Mouse (Mus musculus) kidney, postnatal 10 days (tissue): ENCODE measurements around the gene Copz1.
A peak's percentile ranks its signal among the peaks of the same experiment; 100 is the strongest.
"Not testable (repeated sequence)": the region's sequence is repeated elsewhere in the genome, so short reads cannot be mapped to it uniquely, and the experiment has no call there.

Experiments
- DNase-seq: peaks from one replicate; pipeline ENCODE4 v3.0.0; 2021; ENCODE audit warnings: mixed read lengths

Copz1 gene

GRCm38 (mm10) chr15:103272419-103273279 is at the start of gene Copz1:
Gene Copz1 (plus strand): TSS chr15:103272714.
- DNase-seq, result peak; percentile 97

DNA sequence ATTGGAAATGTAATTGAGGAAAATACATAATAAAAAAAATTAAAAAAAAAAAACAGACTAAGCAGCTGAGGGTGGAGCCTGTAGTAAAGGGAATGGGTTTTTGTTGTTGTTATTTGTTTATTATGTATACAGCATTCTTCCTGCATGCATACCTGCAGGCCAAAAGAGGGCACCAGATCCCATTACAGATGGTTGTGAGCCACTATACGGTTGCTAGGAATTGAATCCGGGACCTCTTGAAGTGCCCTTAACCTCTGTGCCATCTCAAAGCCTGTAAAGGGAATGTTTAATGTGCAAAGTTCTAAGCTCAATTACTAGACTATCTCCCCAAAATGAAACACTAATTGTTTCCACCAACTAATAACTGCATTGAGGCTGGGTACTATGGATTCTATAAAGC is 48.4 kb upstream of the Copz1 start:
- DNase-seq, result no peak

DNA sequence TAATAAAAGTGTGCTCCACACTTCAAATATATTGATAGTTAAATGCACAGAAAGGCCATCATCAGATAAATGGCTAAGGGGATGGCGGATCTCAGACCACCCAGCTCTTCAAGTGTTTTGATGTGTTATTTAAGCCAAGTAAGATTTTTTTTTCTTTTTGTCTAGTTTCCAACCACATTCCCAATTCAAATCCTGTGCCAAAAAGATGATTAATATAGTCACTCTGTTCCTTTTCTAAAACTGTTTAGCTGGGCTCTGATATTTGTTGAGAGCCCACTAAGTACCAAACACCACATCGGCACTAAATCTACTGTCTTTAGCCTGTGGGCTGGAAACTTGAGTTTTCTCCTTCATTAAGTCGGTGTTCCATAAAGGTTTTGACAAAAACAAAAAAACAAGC is 45.5 kb upstream of the Copz1 start:
- DNase-seq, result no peak

DNA sequence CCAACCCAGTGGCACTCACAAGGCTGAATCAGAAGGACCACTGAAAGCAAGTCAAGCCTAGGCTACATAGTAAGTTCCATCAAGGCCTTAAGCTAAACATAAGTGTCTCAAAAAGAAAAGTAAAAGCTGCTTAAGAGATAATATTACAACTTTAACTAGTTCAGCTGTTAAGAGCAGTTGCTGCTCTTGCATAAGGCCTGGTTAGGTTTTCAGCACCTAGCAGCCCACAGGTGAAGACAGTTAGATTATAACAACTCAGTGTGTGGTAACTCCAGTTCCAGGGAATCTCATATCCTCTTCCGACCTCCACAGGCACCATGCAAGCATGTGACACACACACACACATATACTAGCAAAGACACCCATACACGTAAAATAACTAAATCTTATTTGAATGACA is 44.9 kb upstream of the Copz1 start:
- no peak for DNase-seq

DNA sequence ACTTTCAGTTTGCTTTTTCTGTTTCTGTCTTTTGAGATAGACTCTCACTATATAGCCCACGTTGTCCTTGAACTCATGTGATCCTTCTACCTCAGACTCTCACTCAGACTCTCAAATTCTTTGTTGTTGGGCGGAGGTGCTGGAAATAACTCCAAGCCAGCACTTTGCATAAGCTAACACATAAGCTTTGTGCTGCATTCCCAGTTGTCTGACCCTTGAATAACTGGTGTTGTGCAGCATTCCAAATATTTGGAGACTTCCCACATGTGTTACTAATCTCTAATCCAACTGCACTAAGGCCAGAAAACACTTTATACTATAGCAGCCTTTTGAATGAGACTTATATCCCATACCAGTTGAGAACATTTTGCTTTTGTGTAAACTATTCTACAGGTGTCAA is 43.6 kb upstream of the Copz1 start:
- DNase-seq, result no peak

DNA sequence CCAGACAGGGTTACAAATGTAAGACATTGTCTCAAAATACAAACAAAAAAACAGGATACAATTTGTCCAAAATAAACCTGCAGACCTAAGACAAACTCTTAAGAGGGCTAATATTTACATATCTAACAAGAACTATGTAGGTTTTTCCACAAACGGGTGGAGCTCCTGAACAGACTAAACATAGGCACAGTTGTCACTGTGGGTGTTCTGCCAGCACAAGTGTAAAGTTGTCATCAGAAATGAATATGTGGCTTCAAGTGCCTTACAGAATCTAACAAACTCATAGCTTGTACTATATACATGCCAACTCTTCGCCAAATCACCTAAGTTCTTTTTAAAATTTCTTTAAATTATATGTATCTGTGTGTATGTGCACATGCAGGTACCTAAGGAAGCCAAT is 39.4 kb upstream of the Copz1 start:
- no peak for DNase-seq

GRCm38 (mm10) chr15:103237295-103237694 is 35.2 kb upstream of the Copz1 start:
- DNase-seq, result no peak

GRCm38 (mm10) chr15:103239130-103239684 is 33.3 kb upstream of the Copz1 start:
- DNase-seq, result peak; percentile 97

DNA sequence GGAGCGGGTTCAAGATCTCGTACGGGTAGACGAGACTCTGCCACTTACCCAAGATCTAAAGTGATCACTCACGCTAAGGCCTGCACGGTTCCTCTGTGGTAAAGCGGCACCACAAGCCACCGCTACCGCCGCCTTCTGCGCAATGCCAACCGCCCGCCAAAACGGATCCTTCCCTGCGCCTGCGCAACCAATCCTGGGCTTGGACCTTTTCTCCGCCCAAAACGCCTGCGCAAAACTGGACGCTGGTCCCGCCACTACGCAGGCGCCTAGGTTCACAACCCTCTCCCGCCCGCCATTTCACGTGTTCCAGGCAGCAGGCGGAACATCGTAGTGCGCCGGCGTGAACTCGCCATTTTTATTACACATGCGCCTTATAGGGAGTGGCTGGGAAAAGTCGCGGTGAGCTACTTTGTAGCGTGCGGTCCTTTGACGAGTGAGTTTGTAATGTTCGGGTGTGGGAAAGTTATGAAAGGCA is 32.8 kb upstream of the Copz1 start, which contains the start of gene Cbx5:
Gene Cbx5, minus strand, starts transcription at position 132 of the 475 bp plus-strand sequence.
- DNase-seq, result peak; percentile 99

DNA sequence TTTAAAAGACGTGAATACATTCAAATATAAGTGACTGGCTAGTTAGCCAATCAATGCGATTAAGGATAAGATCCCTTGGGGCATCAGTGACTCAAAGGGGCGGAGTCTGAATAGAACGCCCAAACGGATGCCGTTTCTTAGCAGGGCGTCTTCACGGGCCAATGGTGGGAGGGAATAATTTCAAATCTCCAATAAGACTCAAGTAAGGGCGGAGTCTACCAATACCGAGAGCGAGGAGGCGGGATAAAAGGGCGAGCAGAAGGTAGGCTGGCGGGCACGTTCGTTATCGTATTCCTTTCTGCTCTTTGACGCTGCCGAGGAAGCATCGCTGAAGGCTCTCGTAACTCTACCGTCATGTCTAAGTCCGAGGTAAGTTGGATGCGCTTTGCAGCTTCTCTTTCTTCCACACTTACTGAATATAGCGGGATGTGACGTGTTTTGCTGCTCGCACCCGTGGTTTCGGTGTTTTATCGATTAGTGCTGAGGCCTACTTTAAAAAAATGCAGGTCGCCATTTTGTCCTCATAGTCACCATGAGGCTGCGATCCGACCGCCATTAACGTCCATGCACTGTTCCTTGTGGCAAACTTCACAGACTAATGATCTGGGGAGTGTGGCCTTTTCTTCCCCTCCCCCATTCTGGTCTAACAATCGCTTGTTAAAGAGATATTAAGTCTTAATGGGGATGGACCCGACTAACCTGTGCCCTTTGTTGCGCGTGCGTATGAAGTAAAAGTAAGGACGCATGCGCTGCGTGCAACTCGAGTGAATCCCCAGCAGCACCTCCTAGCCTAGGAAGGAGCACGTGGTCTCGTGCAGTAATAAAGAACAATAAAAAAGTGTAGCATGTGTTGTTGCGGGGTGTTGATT is 32.1 kb upstream of the Copz1 start, which contains the start of gene Hnrnpa1:
Gene Hnrnpa1, plus strand, starts transcription at position 273 of the 869 bp plus-strand sequence.
- DNase-seq, result peak; percentile 95

DNA sequence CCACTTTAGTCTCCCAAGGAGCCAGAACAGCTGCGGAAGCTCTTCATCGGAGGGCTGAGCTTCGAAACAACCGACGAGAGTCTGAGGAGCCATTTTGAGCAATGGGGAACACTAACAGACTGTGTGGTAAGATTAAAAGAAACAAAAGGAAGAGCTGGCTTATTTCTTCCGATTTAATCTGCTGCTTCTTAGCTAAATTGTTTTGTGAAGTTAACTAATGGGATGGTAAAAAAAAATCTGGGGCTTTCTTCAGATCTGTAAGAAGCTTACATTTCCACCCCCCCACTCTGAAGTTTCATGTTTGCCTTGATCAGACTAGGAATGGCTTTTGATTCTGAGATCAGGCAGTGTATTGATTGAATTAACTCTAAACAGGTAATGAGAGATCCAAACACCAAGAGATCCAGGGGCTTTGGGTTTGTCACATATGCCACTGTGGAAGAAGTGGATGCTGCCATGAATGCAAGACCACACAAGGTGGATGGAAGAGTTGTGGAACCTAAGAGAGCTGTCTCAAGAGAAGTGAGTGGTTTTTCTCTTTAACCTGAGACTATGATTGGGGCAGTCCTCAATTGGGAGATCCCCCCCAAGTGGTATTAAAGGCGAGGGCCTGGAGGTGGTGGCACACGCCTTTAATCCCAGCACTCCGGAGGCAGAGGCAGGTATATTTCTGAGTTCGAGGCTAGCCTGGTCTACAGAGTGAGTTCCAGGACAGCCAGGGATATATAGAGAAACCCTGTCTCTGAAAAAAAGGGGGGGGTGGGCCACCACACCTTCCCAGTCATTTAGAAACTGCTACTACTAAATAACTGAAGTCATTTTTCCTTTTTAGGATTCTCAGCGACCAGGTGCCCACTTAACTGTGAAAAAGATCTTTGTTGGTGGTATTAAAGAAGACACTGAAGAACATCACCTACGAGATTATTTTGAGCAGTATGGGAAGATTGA is 31.2 kb upstream of the Copz1 start:
- DNase-seq, result not testable (repeated sequence)

- no peak for DNase-seq
Observed at GRCm38 (mm10) chr15:103242885-103243284, 29.6 kb upstream of the Copz1 start.

GRCm38 (mm10) chr15:103245616-103246015 is 26.9 kb upstream of the Copz1 start:
- no peak for DNase-seq

DNA sequence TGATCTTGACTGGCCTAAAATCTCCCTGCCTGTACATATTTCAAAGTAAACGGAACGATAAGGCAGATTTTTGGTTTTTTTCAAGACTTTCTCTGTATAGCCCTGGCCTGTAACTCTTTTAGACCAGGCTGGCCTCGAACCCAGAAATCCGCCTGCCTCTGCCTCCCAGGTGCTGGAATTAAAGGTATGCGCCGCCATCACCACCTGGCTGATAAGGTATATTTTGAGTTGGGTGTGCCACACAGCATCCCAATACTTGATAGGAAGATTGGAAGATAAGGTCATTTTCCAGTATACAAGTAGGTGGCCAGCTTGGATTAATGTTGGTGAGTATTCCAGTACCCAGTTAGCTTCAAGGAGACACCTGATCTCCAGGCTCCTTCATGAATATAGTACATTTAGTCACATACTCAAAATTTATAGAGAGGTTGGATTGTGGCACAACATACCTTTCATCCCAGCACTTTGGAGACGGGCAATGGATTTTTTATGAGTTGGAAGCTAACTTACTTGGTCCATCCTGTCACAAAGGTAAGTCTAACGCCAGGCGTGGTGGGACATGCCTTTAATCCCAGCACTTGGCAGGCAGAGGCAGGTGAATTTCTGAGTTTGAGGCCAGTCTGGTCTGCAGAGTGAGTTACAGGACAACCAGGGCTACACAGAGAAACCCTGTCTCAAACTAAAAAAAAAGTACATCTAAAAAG is 25.3 kb upstream of the Copz1 start:
- no peak for DNase-seq

DNA sequence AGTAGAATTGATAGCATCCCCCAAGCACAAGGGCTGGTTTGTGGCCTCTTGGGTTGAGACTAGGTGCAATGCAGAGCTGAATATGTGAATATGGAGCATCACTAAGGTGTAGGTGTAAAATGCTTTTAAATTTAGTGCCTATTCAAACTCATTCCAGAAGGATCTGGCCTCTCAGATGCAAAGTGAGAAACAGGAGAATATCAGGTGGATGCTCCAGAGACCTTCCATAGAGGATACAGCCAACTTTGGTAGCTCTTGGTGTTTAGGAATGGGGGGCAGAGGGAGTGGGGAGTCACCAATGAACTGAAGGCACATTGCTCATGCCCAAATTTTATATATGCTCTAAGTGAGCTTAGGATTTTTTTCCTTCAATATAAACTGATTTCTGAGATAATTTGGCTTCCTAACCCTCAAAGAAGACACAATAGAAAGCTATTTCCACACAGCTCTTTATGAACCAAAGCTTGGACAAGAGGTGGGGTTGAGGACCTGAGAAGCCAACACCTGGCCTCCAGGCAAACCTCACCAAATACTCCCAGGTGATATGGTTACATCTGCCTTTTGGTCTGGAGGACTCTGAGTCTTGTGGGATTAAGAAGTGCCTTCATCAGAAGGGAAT is 24.6 kb upstream of the Copz1 start:
- no peak for DNase-seq

DNA sequence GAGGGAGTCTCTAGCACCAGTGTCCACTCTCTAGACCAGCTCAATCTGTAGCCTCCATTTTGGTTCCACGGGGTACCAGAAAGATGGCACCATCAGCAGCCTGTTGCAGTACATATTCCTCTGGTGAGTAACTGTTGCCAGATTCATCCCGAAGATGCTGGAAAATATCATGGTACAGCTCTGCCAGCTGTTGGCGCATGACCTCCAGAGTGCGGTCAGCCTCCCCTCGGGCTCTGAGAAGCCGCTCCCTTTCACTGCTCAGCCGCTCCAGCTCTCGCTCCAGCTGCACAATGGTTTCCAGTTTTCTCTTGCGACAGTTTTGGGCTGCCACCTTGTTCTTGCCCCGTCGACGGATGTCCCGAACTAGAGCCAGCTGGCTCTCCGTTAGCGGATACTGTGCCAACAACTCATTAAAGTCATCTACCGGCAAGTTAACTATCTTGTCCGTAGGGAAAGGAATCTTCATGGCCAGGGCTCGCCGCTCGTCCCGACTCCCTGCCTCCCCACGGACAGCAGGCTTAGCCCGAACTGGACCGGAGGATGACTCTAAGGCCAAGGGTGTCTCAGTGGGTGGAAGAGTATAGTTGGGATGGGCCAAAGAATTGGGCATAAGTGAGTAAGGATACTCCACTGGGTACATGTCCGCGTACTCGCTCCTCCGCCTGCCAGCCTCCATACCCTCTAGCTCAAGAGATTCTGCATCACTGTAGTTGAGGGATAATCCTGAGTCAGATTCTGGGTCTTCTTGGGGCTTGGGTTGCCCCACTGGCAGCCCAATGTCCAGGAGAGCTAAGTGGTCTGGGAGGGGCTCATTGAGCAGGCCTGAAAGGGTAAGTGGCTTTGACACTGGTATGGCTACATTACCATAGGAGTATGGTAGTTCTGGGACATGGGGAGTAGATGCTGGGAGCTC is 23.9 kb upstream of the Copz1 start:
- peak; percentile 25 for DNase-seq

DNA sequence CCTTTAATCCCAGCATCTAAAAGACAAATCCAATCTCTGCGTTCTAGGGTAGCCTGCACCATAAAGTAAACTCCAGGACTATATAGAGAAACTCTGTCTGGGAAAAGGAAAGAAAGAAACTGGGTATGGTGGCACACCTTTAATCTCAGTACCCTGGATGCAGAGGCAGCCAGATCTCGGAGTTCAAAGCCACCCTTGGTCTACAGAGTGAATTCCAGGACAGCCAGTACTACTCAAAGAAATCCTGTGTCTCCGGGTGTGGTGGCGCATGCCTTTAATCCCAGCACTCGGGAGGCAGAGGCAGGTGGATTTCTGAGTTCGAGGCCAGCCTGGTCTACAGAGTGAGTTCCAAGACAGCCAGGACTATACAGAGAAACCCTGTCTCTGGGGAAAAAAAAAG is 23.0 kb upstream of the Copz1 start:
- not testable (repeated sequence) for DNase-seq

- peak; percentile 77 for DNase-seq
Observed at GRCm38 (mm10) chr15:103250195-103250740, 22.2 kb upstream of the Copz1 start.

- no peak for DNase-seq
Observed at GRCm38 (mm10) chr15:103251595-103251994, 20.9 kb upstream of the Copz1 start.
